Mouse (Mus musculus) mature B cell (primary cell): ENCODE data around the gene Me3.

Experiments
- in situ Hi-C: fragments of 300-500 bp; cut with MboI; formaldehyde crosslinking; loops from 2 replicates; pipeline ENCODE4 v1.14.3; 2019

Gene Me3

GRCm38 (mm10) chr7:89829201-89829600 lies 197.0 kb downstream of the Me3 start:
- in situ Hi-C loops = loop anchor here (25.0 kb wide), 1 partner anchor 317 kb away; no protein-coding TSS in a partner anchor

- in situ Hi-C loops = loop anchor here (25.0 kb wide), 1 partner anchor 321 kb away; no protein-coding TSS in a partner anchor
Measured at GRCm38 (mm10) chr7:89833521-89833920, 201.3 kb downstream of the Me3 start.

DNA sequence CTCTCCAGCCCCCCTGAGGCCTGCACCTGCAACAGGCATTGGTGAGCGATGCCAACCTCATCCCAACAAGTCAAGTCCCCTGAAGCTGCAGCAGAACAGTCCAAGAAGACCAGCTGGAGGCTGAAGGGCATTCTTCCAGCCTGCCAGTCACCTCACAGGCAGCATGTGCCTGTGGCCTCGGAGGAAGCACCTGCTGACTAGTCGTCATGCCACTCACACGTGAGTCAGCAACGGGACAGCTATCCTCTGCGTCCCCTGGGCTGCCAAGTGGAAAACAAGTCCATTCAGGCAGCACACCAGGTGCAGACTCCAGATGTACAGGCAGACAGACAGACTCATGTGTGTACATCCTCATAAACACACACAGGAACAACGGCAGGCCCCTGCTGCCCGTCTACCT lies 203.4 kb downstream of the Me3 start:
- in situ Hi-C loops = loop anchor here (25.0 kb wide), 1 partner anchor 323 kb away; no protein-coding TSS in a partner anchor

DNA sequence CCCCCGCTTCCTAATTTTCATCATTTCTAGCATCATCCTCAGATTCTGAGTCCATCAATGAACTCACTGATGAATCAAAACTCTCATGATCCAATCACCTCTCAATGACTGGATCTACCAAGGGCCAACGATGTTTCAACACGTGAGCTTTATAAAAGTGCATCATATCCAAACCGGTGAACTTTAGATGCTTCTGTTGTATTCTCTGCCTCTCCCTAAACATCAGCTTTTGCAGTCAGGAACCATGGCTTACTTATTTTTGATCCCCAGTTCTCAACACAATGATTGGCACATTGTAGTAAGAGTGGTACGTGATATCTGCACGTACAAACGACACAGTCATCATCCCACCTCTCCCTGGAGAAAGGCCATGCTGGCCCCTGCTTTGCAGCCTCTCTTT lies 204.5 kb downstream of the Me3 start:
- in situ Hi-C loops = loop anchor here (25.0 kb wide), 1 partner anchor 324 kb away; no protein-coding TSS in a partner anchor

- in situ Hi-C loops = loop anchor here (25.0 kb wide), 1 partner anchor 326 kb away; no protein-coding TSS in a partner anchor
Measured at GRCm38 (mm10) chr7:89837841-89838240, 205.6 kb downstream of the Me3 start.

DNA sequence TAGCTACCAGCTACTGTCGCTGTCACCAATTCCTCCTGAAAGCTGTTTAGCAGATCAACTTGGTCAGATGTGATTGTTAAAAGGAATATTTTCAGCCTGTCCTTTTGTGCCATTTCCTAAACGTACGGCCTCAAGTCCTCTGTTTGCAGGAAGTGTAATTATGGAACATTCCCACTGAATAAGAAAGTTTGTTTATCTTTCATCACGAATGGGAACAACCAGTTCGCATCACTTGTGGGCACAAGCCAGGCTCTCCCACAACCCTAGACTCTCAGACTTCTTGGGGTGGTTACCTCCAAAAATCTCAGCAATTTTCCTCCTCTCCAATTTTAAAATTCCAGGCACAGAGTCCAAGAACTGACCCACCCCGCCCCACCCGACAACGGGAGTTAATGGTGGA lies 207.5 kb downstream of the Me3 start:
- in situ Hi-C loops = loop anchor here (25.0 kb wide), 1 partner anchor 327 kb away; no protein-coding TSS in a partner anchor

GRCm38 (mm10) chr7:89841670-89842403 lies 209.6 kb downstream of the Me3 start:
- in situ Hi-C loops = loop anchor here (25.0 kb wide), 1 partner anchor 330 kb away; no protein-coding TSS in a partner anchor

GRCm38 (mm10) chr7:89842404-89842715 lies 210.2 kb downstream of the Me3 start:
- in situ Hi-C loops = loop anchor here (25.0 kb wide), 1 partner anchor 330 kb away; no protein-coding TSS in a partner anchor

DNA sequence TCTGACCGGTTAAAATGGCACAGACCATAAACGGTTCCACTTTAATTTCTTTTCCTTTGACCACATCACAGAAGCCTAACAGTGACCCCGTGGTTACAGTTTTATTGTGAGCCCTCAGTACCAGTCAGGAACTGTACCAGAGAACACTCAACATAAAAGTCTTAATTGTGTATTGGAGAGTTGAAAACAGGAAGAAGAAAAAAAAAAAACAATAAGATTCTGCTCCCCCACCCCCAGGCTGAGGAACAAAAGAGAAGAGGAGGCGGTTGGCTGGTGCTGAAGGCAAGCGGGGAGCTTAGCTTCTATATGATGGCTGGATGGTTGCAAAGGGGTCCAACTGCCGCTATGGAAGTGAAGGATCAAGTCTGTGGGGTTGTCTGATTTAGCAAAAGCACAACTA lies 210.9 kb downstream of the Me3 start:
- in situ Hi-C loops = loop anchor here (25.0 kb wide), 1 partner anchor 331 kb away; no protein-coding TSS in a partner anchor

DNA sequence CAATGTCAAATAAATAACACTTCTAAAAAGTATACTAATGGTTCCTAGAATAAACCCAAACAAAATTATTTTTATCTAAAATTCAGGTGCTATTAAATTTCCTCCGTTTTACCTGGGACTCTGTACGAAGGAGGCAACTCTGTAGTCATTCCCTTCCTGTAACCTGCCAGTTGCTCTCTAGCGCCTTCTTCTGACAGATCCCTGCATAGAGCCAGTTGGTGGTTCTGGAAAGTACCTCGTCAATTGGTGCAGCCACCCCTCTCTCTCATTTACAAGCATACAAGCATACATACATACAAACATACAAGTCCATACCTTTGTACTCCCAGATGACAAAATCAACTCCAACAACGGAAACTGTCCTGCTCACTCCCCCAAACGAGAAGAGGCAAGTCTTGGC lies 211.3 kb downstream of the Me3 start:
- in situ Hi-C loops = loop anchor here (25.0 kb wide), 1 partner anchor 331 kb away; no protein-coding TSS in a partner anchor

DNA sequence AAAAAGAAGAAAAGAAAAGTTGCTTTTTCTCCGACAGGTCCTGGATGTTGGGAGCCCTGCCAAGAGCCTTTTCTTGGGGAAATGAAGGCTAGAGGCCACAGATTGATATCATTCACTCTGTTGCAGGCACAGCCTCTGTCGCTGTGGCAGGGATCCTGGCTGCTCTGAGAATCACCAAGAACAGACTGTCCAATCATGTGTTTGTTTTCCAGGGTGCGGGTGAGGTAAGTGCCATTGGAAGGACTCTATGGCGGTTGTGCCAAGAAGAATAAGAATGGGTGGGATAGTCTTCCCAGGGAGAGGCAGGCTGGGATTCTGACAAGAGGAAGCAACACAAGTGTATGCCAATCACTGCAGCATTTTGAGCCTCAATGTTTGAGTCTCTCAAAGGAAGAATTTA lies 213.5 kb downstream of the Me3 start:
- in situ Hi-C loops = loop anchor here (25.0 kb wide), 1 partner anchor 333 kb away; no protein-coding TSS in a partner anchor

- in situ Hi-C loops = no loop called here
Measured at GRCm38 (mm10) chr7:89850510-89850909, 218.3 kb downstream of the Me3 start.

DNA sequence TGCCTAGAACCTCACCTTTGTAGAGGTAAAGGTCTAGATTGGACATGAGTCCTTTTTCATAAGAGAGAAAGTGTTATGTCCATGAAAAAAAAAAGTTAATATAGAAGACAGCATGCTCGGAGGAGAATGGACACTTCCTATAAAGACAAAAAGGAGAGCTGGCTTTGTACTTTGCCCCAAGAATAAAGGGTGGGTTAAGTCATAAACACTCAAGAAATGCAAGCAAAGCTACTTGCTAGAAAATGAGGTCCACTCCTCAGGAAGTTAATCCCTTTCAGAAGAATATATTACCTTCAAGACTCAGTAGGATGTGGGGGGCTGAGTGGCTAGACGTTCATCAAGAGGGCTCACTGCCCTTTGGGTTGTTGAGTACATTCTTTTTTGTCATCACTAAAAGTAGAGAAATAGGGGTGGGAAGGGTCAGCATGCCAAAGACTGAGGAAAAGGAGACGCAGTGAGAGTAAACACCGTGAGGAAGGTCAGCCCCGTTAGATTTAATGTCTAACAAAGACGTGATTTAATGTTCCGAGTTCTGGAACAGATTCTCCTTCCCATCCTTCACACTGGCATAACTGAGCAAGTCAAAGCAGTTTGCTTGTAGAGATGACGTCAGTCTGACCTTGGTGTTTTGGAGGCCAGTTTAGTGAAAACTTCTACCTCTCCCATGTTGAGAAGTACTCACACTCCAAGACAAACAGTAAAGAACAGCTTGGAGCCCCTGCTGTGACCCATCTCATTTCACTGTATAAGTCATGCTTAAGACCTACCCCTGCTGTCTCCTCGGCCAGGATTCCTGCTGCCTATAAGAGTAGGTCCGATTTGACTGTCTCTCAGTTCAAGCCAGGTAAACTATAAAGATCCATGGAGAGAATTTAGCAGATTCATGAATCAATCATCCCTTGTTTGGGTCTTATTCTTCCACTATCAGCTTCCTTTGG lies 220.2 kb downstream of the Me3 start:
- in situ Hi-C loops = no loop called here

DNA sequence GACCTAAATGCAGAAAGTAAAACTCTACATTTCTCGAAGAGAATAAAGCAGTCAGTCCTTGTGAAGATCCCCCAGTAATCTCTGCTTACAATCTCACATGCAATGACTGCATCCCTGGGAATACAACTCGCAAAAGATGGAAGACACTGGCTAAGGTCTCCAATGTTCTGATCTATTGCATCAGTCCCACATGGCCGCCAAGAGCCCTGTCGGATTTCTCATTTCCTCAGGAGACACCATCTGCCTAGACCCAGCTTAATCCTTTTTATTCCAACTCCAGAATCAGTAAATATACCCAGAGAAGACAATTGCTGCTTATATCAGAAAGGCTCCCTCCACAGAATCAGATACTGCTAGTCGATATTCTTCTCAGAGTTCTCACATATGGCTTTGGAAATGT lies 220.9 kb downstream of the Me3 start:
- in situ Hi-C loops = no loop called here

DNA sequence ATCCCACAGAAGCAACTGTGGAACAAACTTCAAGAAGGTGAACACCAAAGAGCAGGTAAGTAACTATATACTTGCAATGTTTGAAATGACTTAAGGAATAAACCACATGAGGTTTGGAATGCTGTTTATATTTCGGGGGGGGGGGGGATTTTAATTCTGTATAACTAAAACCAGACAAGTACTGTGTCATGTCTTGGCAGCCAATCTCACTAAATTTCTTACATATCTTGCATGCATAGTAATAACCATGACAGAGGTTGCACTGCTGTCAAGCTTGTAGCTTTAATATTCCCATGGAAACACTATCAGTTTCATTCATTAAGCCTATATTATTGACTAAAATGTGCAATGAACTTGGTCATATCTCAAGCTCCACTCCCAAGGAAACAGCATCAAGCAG lies 223.0 kb downstream of the Me3 start:
- in situ Hi-C loops = no loop called here

DNA sequence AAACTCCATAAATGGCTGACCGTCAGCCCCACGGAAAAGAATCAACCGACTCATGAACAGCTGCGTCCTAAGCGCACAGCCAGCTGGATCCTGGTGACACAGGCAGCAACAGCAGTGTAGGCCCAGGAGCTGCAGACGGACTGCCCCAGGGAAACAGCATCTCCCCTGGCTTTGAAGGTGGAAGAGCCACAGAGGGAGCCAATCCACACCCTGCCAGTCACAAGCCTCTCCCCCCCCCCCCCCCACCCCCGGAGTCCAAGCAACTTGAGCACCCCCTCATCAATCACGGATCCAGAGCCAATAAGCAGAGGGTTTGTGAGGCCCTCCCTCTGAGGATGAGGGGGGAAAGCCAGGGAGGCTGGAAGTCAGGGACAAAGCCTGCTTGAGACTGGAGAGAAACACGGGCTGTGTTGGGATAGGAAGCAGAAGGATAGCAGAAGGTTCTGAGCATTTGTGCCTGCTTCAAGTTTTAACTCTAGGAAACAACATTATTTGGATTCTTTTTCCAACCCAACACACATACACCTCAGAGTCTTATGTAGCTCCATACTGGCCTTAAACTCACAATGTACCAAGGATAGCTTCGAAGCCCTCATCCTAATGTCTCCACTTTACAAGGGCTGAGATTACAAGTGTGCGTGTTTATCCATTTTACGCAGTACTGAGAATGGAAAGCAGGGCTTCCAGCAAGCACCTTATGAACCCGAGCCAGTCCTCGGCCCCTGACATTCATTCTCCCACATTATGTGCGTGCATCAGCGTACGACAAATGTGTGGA lies 224.4 kb downstream of the Me3 start:
- in situ Hi-C loops = no loop called here

- in situ Hi-C loops = no loop called here
Measured at GRCm38 (mm10) chr7:89864769-89865168, 232.6 kb downstream of the Me3 start.

DNA sequence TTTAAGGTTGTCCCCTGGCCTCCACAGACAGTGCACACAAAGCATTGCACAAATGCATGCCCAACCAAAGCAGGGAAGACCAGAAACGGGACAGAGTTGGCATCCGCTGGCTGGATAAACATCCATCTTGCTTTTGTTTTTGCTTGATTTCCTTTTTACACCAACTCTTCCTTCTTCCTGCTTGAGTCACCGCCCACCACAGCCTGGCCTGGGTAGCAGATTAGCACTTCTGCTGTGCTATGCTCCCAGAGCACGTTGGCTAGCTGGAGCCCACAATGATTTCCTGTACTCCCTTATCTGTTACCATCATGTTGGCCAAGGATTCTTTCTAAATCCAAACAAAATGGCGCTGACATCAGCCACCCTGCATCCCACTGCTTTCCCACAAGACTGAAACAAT lies 235.0 kb downstream of the Me3 start:
- in situ Hi-C loops = no loop called here

GRCm38 (mm10) chr7:89879686-89880085 lies 247.5 kb downstream of the Me3 start:
- in situ Hi-C loops = no loop called here

- in situ Hi-C loops = no loop called here
Measured at GRCm38 (mm10) chr7:89884551-89884950, 252.4 kb downstream of the Me3 start.

GRCm38 (mm10) chr7:89891412-89891811 lies 259.2 kb downstream of the Me3 start:
- in situ Hi-C loops = no loop called here

DNA sequence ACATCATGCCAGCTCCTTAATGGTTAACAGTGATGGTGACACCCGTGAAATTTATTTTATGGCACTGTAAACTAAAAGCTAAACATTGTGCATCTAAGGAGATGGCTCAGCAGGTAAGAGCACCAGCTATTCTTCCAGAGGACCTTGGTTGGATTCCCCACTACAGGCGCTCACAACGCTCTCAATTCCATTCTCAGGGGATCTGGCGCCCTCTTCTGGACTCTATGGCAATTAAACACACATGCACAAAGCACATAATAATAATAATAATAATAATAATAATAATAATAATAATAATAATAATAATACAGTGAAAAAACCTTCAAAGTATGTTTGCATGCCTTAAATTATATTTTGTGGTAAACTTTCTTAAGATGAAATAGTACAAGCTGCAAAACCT lies 259.7 kb downstream of the Me3 start:
- in situ Hi-C loops = no loop called here
